Mouse (Mus musculus) limb, embryonic 11.5 days (tissue): ENCODE results near the gene Sap25. TPM values are rescaled to one million over a fixed set of nuclear protein-coding genes. Genes with fewer than 3 reads are reported as not detected.

Experiments
- ATAC-seq: fragments of 200-750 bp; cut with Nextera tagmentation; 2 replicates; pipeline ENCODE4 v1.8.0; 2017; ENCODE audit warnings: low read depth; ENCODE audit not compliant: insufficient number of reproducible peaks, low FRiP score, low TSS enrichment
- DNase-seq: peaks from one replicate; pipeline ENCODE4 v3.0.0-alpha.2; 2015; ENCODE audit warnings: low spot score
- H3K27ac ChIP-seq: fragments of 300-500 bp; sonication (generic); replicated peaks from 2 replicates; pipeline ENCODE4 v1.5.1; 2014; ENCODE audit warnings: low read depth, mild to moderate bottlenecking, low read length
- H3K27me3 ChIP-seq: fragments of 300-500 bp; sonication (generic); 2 replicates; pipeline ENCODE4 v1.6.1; 2014; ENCODE audit warnings: mild to moderate bottlenecking, low read length, mixed read lengths; ENCODE audit not compliant: control insufficient read depth, insufficient read depth
- H3K36me3 ChIP-seq: fragments of 300-500 bp; sonication (generic); 2 replicates; pipeline ENCODE4 v1.6.1; 2014; ENCODE audit warnings: mild to moderate bottlenecking, low read length, moderate library complexity, mixed read lengths; ENCODE audit not compliant: control insufficient read depth, insufficient read depth
- H3K4me1 ChIP-seq: fragments of 300-500 bp; sonication (generic); 2 replicates; pipeline ENCODE4 v1.6.1; 2014; ENCODE audit warnings: low read length, mixed read lengths; ENCODE audit not compliant: control insufficient read depth, insufficient read depth
- H3K4me2 ChIP-seq: fragments of 300-500 bp; sonication (generic); 2 replicates; pipeline ENCODE4 v1.6.1; 2014; ENCODE audit warnings: low read depth, mild to moderate bottlenecking, moderate library complexity; ENCODE audit not compliant: severe bottlenecking
- H3K4me3 ChIP-seq: fragments of 300-500 bp; sonication (generic); 2 replicates; pipeline ENCODE4 v1.5.1; 2014; ENCODE audit warnings: low read depth, low read length
- H3K9ac ChIP-seq: fragments of 300-500 bp; sonication (generic); 2 replicates; pipeline ENCODE4 v1.6.1; 2014; ENCODE audit warnings: mild to moderate bottlenecking, low read length
- H3K9me3 ChIP-seq: fragments of 300-500 bp; sonication (generic); 2 replicates; pipeline ENCODE4 v1.6.1; 2016; ENCODE audit warnings: low read length; ENCODE audit not compliant: control insufficient read depth
- WGBS: fragments of 180-500 bp; shearing (Covaris S2); extraction: QIAGEN DNeasy Blood & Tissue Kit; methylation state at CpG from one replicate; pipeline ENCODE4 v1.1.7; 2014; 5-methylcytosine and 5-hydroxymethylcytosine counted together
- polyA plus RNA-seq: library from polyadenylated mRNA; unstranded; fragments of >200 nt; fragmentation: Nextera tagmentation; extraction: Ambion mirVana; gene quantifications from 2 replicates; pipeline ENCODE4 v1.2.1, GENCODE M21; 2014

The Sap25 gene
- polyA plus RNA-seq, 1 experiment from 2014 or later: 8.2 TPM

GRCm38 (mm10) chr5:137660064-137660688 is 19.0 kb downstream of the Sap25 start:
- DNase-seq (no peak), ATAC-seq (no peak)
- Histone ChIP-seq H3K27me3 (no peaks in the 10 kb centered on the region), H3K4me1 (no peaks in the 10 kb centered on the region), H3K9me3 (no peaks in the 10 kb centered on the region), H3K9ac (no peak overlapping the region), H3K27ac (no peak overlapping the region), H3K4me2 (no peak overlapping the region), H3K36me3 (peaks cover 13% of the 10 kb centered on the region), H3K4me3 (no peak overlapping the region)
- 90% methylated on average over 6 of the region's 6 CpGs for WGBS

- Histone ChIP-seq H3K4me3 (no peak overlapping the region), H3K36me3 (peaks cover 14% of the 10 kb centered on the region), H3K9me3 (no peaks in the 10 kb centered on the region), H3K27ac (no peak overlapping the region), H3K4me1 (no peaks in the 10 kb centered on the region), H3K27me3 (no peaks in the 10 kb centered on the region), H3K9ac (no peak overlapping the region), H3K4me2 (no peak overlapping the region)
- WGBS: 80% methylated on average over 9 of the region's 9 CpGs
- DNase-seq: no peak
- no peak for ATAC-seq
Observed at GRCm38 (mm10) chr5:137663057-137663456, 21.9 kb downstream of the Sap25 start.

- Histone ChIP-seq H3K27ac (no peak overlapping the region), H3K9ac (no peak overlapping the region), H3K27me3 (no peaks in the 10 kb centered on the region), H3K9me3 (no peaks in the 10 kb centered on the region), H3K4me3 (no peak overlapping the region), H3K4me1 (peaks cover 6% of the 10 kb centered on the region), H3K36me3 (peaks cover 2% of the 10 kb centered on the region; the same call in 1 of the 2 replicates), H3K4me2 (no peak overlapping the region)
- 88% methylated on average over 10 of the region's 10 CpGs for WGBS
- no peak for ATAC-seq
- no peak for DNase-seq
Observed at GRCm38 (mm10) chr5:137668971-137669370, 27.8 kb downstream of the Sap25 start.

GRCm38 (mm10) chr5:137670240-137670639 is 29.1 kb downstream of the Sap25 start:
- Histone ChIP-seq H3K9me3 (no peaks in the 10 kb centered on the region), H3K4me3 (no peak overlapping the region), H3K27me3 (no peaks in the 10 kb centered on the region), H3K4me2 (no peak overlapping the region), H3K36me3 (peaks cover 2% of the 10 kb centered on the region; the same call in 1 of the 2 replicates), H3K4me1 (peaks cover 6% of the 10 kb centered on the region), H3K9ac (no peak overlapping the region), H3K27ac (no peak overlapping the region)
- no peak for ATAC-seq
- DNase-seq: no peak
- 95% methylated on average over 1 of the region's 1 CpGs for WGBS

- WGBS: 22% methylated on average over 9 of the region's 9 CpGs
- Histone ChIP-seq H3K4me2 (no peak overlapping the region), H3K27ac (peak overlapping the region; percentile 42; the same call in 1 of the 2 replicates), H3K27me3 (no peaks in the 10 kb centered on the region), H3K36me3 (no peaks in the 10 kb centered on the region), H3K9me3 (no peaks in the 10 kb centered on the region), H3K4me1 (peaks cover 6% of the 10 kb centered on the region), H3K4me3 (no peak overlapping the region), H3K9ac (0 out of 2 replicates have a peak overlapping the region, but pooled peaks have one; percentile 22)
- ATAC-seq (0 out of 2 replicates have a peak, but pooled peaks have one; percentile 13), DNase-seq (no peak)
Observed at GRCm38 (mm10) chr5:137671443-137672240, 30.5 kb downstream of the Sap25 start.

- Histone ChIP-seq H3K27ac (no peak overlapping the region), H3K9me3 (no peaks in the 10 kb centered on the region), H3K4me3 (no peak overlapping the region), H3K4me2 (no peak overlapping the region), H3K9ac (no peak overlapping the region), H3K27me3 (no peaks in the 10 kb centered on the region), H3K4me1 (peaks cover 6% of the 10 kb centered on the region), H3K36me3 (no peaks in the 10 kb centered on the region; the same call in 1 of the 2 replicates)
- DNase-seq (no peak), ATAC-seq (no peak)
- 85% methylated on average over 5 of the region's 5 CpGs for WGBS
Observed at GRCm38 (mm10) chr5:137672361-137672760, 31.2 kb downstream of the Sap25 start.

GRCm38 (mm10) chr5:137673015-137673414 is 31.9 kb downstream of the Sap25 start:
- Histone ChIP-seq H3K9ac (no peak overlapping the region), H3K27me3 (no peaks in the 10 kb centered on the region), H3K9me3 (no peaks in the 10 kb centered on the region), H3K4me3 (no peak overlapping the region), H3K4me2 (no peak overlapping the region), H3K27ac (no peak overlapping the region), H3K36me3 (no peaks in the 10 kb centered on the region; the same call in 1 of the 2 replicates), H3K4me1 (peaks cover 6% of the 10 kb centered on the region)
- DNase-seq (no peak), ATAC-seq (no peak)
- 89% methylated on average over 6 of the region's 6 CpGs for WGBS

GRCm38 (mm10) chr5:137674786-137675185 is 33.7 kb downstream of the Sap25 start:
- H3K27me3 ChIP-seq: no peaks in the 10 kb centered on the region
- ATAC-seq: no peak
- H3K36me3 ChIP-seq: no peaks in the 10 kb centered on the region; the same call in 1 of the 2 replicates
- H3K4me3 ChIP-seq: no peak overlapping the region
- peaks cover 6% of the 10 kb centered on the region for H3K4me1 ChIP-seq
- no peak overlapping the region for H3K4me2 ChIP-seq
- no peak for DNase-seq
- H3K27ac ChIP-seq: no peak overlapping the region
- H3K9ac ChIP-seq: no peak overlapping the region
- 93% methylated on average over 8 of the region's 8 CpGs for WGBS
- no peaks in the 10 kb centered on the region for H3K9me3 ChIP-seq
